9 mouse cellular contexts compared by ENCODE assay signal in genomic region chr7:112696777-112697161, GRCm38 (mm10). TPM values are rescaled to one million over a fixed set of nuclear protein-coding genes. Genes with fewer than 3 reads are reported as not detected.
DNase-seq lines count a peak whose midpoint lies in the region; ATAC-seq and TF ChIP-seq lines count a peak whose summit lies in the region.
"Had no signal": no experiment of that assay in that cellular context is flagged by ENCODE, and none has a peak within 500 bp of the region (broad histone marks: within the 10 kb centered on the region; RNA-seq: fewer than 3 reads in every experiment).

No protein-coding gene starts in this region.

- TF ChIP-seq POLR2A in cerebellum, adult 2 months (IDR thresholded peaks at IDR 0.05; ENCODE audit: borderline replicate concordance, insufficient read depth, low read length) = no peak

- DNase-seq in heart, embryonic 10.5 days (ENCODE audit: low spot score) = no peak
- DNase-seq in heart, postnatal 36 days = no peak
- no peak for DNase-seq in midbrain, embryonic 10.5 days (ENCODE audit: low spot score)
- no peak for DNase-seq in cerebellum, adult 2 months
- no peak for DNase-seq in T-cell, adult 2 months (ENCODE audit: low spot score)
- DNase-seq: cerebellum, adult 11-12 months had no signal

- intact Hi-C loops in heart, postnatal 36 days (cut with DNase I) = loop anchor here (2.0 to 5.0 kb wide), 2 partner anchors 16 to 76 kb away; no protein-coding TSS in a partner anchor

- peak overlapping the region; percentile 15; the same call in 1 of the 2 replicates for H3K4me3 ChIP-seq in heart, embryonic 10.5 days
- peak overlapping the region; percentile 14; the same call in 1 of the 2 replicates for H3K4me3 ChIP-seq in midbrain, embryonic 10.5 days
- no peak overlapping the region for H3K4me3 ChIP-seq in midbrain, embryonic 13.5 days (replicated peaks)
- H3K4me3 ChIP-seq in hindbrain, embryonic 15.5 days = no peak overlapping the region
- H3K4me3 ChIP-seq in stomach, embryonic 14.5 days (ENCODE audit: low read depth, low read length) = no peak overlapping the region
- H3K4me3 ChIP-seq in cerebellum, adult 2 months (replicated peaks; ENCODE audit: insufficient read depth, low read depth, low read length) = no peak overlapping the region

- no peaks in the 10 kb centered on the region for H3K9me3 ChIP-seq in heart, embryonic 10.5 days
- no peaks in the 10 kb centered on the region for H3K9me3 ChIP-seq in midbrain, embryonic 10.5 days (replicated peaks)
- no peaks in the 10 kb centered on the region for H3K9me3 ChIP-seq in midbrain, embryonic 13.5 days
- H3K9me3 ChIP-seq in hindbrain, embryonic 15.5 days = no peaks in the 10 kb centered on the region
- no peaks in the 10 kb centered on the region for H3K9me3 ChIP-seq in stomach, embryonic 14.5 days (ENCODE audit: control insufficient read depth, low read depth, low read length)

- H3K4me2 ChIP-seq in midbrain, embryonic 13.5 days (replicated peaks) = no peak overlapping the region
- peak overlapping the region; percentile 26; the same call in 1 of the 2 replicates for H3K4me2 ChIP-seq in hindbrain, embryonic 15.5 days
- H3K4me2 ChIP-seq in stomach, embryonic 14.5 days (replicated peaks; ENCODE audit: low read depth, low read length) = peak overlapping the region; percentile 15; the same call in 1 of the 2 replicates

- 31% methylated on average over 4 of the region's 4 CpGs for WGBS in heart, embryonic 10.5 days
- 54% methylated on average over 4 of the region's 4 CpGs for WGBS in midbrain, embryonic 10.5 days
- WGBS in midbrain, embryonic 13.5 days = 48% methylated on average over 4 of the region's 4 CpGs
- WGBS in hindbrain, embryonic 15.5 days = 49% methylated on average over 4 of the region's 4 CpGs
- WGBS in stomach, embryonic 14.5 days = 38% methylated on average over 4 of the region's 4 CpGs
- WGBS in cerebellum, adult 2 months = 68% methylated on average over 4 of the region's 4 CpGs

- peak overlapping the region; percentile 89 for H3K27ac ChIP-seq in heart, embryonic 10.5 days
- H3K27ac ChIP-seq in midbrain, embryonic 10.5 days (replicated peaks) = no peak overlapping the region
- no peak overlapping the region; the same call in 1 of the 2 replicates for H3K27ac ChIP-seq in midbrain, embryonic 13.5 days
- peak overlapping the region; percentile 62 for H3K27ac ChIP-seq in hindbrain, embryonic 15.5 days (replicated peaks)
- H3K27ac ChIP-seq in stomach, embryonic 14.5 days (ENCODE audit: low read length) = peak overlapping the region; percentile 84
- no peak overlapping the region for H3K27ac ChIP-seq in cerebellum, adult 2 months (ENCODE audit: insufficient read depth, low read length)

- H3K4me1 ChIP-seq in heart, embryonic 10.5 days = peaks cover 97% of the 10 kb centered on the region
- H3K4me1 ChIP-seq in midbrain, embryonic 10.5 days = peaks cover 87% of the 10 kb centered on the region
- peaks cover 71% of the 10 kb centered on the region for H3K4me1 ChIP-seq in midbrain, embryonic 13.5 days (replicated peaks)
- peaks cover 48% of the 10 kb centered on the region for H3K4me1 ChIP-seq in hindbrain, embryonic 15.5 days (replicated peaks)
- H3K4me1 ChIP-seq in stomach, embryonic 14.5 days (ENCODE audit: control insufficient read depth, insufficient read depth, low read length) = peaks cover 65% of the 10 kb centered on the region
- peaks cover 10% of the 10 kb centered on the region; the same call in 1 of the 2 replicates for H3K4me1 ChIP-seq in cerebellum, adult 2 months (ENCODE audit: control insufficient read depth, insufficient read depth, low read length)

- TF ChIP-seq CTCF in cerebellum, adult 2 months (IDR thresholded peaks at IDR 0.05; ENCODE audit: borderline replicate concordance, insufficient read depth, low read depth, low read length) = no peak

- no peaks in the 10 kb centered on the region for H3K27me3 ChIP-seq in heart, embryonic 10.5 days (ENCODE audit: insufficient read depth, poor library complexity, severe bottlenecking)
- H3K27me3 ChIP-seq in midbrain, embryonic 10.5 days (ENCODE audit: low read depth, poor library complexity, severe bottlenecking) = no peaks in the 10 kb centered on the region
- no peaks in the 10 kb centered on the region for H3K27me3 ChIP-seq in midbrain, embryonic 13.5 days
- no peaks in the 10 kb centered on the region for H3K27me3 ChIP-seq in hindbrain, embryonic 15.5 days
- no peaks in the 10 kb centered on the region for H3K27me3 ChIP-seq in stomach, embryonic 14.5 days (ENCODE audit: control insufficient read depth, insufficient read depth, low read length)
- H3K27me3 ChIP-seq in cerebellum, adult 2 months (ENCODE audit: control insufficient read depth, insufficient read depth, low read length) = no peaks in the 10 kb centered on the region; the same call in 1 of the 2 replicates

- no peaks in the 10 kb centered on the region for H3K36me3 ChIP-seq in heart, embryonic 10.5 days
- no peaks in the 10 kb centered on the region for H3K36me3 ChIP-seq in midbrain, embryonic 10.5 days
- H3K36me3 ChIP-seq in midbrain, embryonic 13.5 days = no peaks in the 10 kb centered on the region
- no peaks in the 10 kb centered on the region for H3K36me3 ChIP-seq in hindbrain, embryonic 15.5 days
- H3K36me3 ChIP-seq in stomach, embryonic 14.5 days (ENCODE audit: control insufficient read depth, insufficient read depth, low read length) = no peaks in the 10 kb centered on the region

- no peak for ATAC-seq in midbrain, embryonic 13.5 days
- ATAC-seq in hindbrain, embryonic 15.5 days (ENCODE audit: low FRiP score, low read depth) = no peak
- ATAC-seq in stomach, embryonic 14.5 days (ENCODE audit: insufficient number of reproducible peaks, insufficient read depth, low FRiP score, low read depth) = no peak

- H3K9ac ChIP-seq in midbrain, embryonic 13.5 days (replicated peaks) = no peak overlapping the region
- no peak overlapping the region for H3K9ac ChIP-seq in hindbrain, embryonic 15.5 days
- no peak overlapping the region for H3K9ac ChIP-seq in stomach, embryonic 14.5 days (replicated peaks; ENCODE audit: low read depth, low read length)

RNA-seq across cellular contexts. Expression of gene Tead1, which starts 17.7 kb away (rescaled TPM):
- 19.7 and 27.2 TPM in 2 replicates for polyA plus RNA-seq in heart, embryonic 10.5 days (2016; fragmentation: Nextera tagmentation; extraction: Ambion mirVana)
- total RNA-seq in heart, postnatal 36 days (2021) = 100 to 1,000 TPM; 157 to 186 TPM
- 17.1 and 17.6 TPM in 2 replicates for polyA plus RNA-seq in midbrain, embryonic 10.5 days (2016; fragmentation: Nextera tagmentation; extraction: Ambion mirVana)
- polyA plus RNA-seq in midbrain, embryonic 13.5 days (2015; fragmentation: Nextera tagmentation; extraction: Ambion mirVana) = 16.9 and 18.9 TPM in 2 replicates
- polyA plus RNA-seq in hindbrain, embryonic 15.5 days (2015; fragmentation: Nextera tagmentation; extraction: Ambion mirVana) = 15.3 and 15.7 TPM in 2 replicates
- polyA plus RNA-seq in stomach, embryonic 14.5 days (2014; fragmentation: Nextera tagmentation; extraction: Ambion mirVana) = 31.6 and 36.2 TPM in 2 replicates
- polyA plus RNA-seq in cerebellum, adult 2 months (2012; rRNA removed) = 7.2 and 8.8 TPM in 2 replicates

Comparison
In these comparisons a context has a peak if more than half of its experiments do, and no peak if none do; other contexts are left out.
1. H3K4me3 ChIP-seq: peak in heart, embryonic 10.5 days (single experiment) and midbrain, embryonic 10.5 days (single experiment); none in midbrain, embryonic 13.5 days (single experiment), hindbrain, embryonic 15.5 days (single experiment), stomach, embryonic 14.5 days (single experiment) and cerebellum, adult 2 months (single experiment).
2. H3K27ac ChIP-seq: peak in heart, embryonic 10.5 days (single experiment), hindbrain, embryonic 15.5 days (single experiment) and stomach, embryonic 14.5 days (single experiment); none in midbrain, embryonic 10.5 days (single experiment), midbrain, embryonic 13.5 days (single experiment) and cerebellum, adult 2 months (single experiment).